Mouse (Mus musculus): ENCODE data around the gene Rps15a. TPM values are rescaled to one million over a fixed set of nuclear protein-coding genes. Genes with fewer than 3 reads are reported as not detected.

Gene Rps15a
- polyA plus RNA-seq, 1 experiment from 2014 or later: 415 TPM

DNA sequence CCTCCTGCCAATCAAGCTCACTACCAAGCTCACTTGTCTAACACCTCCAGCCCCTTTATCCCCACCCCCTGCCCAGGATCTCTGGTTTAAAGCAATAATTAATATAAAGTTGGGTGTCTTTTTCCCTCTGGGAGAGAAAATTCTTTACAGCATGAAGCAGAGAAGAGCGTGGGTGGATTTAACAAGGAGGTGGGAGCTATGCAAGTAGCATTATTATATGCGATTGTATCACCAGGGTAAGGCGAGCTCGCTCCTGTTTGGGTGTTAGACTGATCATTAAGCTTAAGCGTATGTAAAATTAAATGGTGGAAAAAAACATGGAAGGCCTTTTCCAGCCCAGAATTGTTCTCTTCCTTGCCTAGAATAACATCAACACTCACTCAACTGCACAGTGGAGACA is 48.7 kb downstream of the Rps15a start:
- ATAC-seq (ENCODE audit: insufficient number of reproducible peaks, low FRiP score): no peak
- 0 out of 2 replicates have a peak, but pooled peaks cover 2% of the 10 kb centered on the region for H3K4me1 ChIP-seq (replicated peaks)
- WGBS: 91% methylated on average over 5 of the region's 5 CpGs
- H3K27ac ChIP-seq (ENCODE audit: poor library complexity, severe bottlenecking): no peak overlapping the region
- no peak overlapping the region for H3K4me2 ChIP-seq
- no peaks in the 10 kb centered on the region for H3K27me3 ChIP-seq (replicated peaks)
- no peaks in the 10 kb centered on the region for H3K9me3 ChIP-seq (replicated peaks)
- H3K36me3 ChIP-seq: no peaks in the 10 kb centered on the region
- H3K9ac ChIP-seq: no peak overlapping the region
- no peak overlapping the region for H3K4me3 ChIP-seq

DNA sequence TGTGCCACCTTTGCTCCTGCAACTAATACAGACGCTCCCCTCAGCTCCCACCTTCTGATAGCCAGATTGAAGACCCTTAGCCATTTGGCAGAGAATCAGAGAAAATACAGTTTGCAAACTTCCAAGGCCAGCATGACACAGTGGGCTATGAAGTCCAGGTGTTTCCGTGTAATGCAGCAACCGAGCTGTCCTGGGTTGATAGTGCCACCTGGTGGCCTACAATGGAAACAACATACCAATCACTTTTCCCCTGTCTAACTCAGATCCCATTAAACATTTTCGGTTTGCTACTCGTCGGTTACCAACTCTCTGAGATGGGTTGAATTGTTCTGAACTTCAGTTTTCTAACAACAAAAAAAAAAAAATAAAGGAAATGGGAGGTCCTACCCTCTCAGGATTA is 59.7 kb downstream of the Rps15a start:
- no peak for ATAC-seq (ENCODE audit: insufficient number of reproducible peaks, low FRiP score)
- Histone ChIP-seq H3K9me3 (replicated peaks) (peaks cover 9% of the 10 kb centered on the region), H3K27ac (ENCODE audit: poor library complexity, severe bottlenecking) (no peak overlapping the region), H3K4me2 (no peak overlapping the region), H3K27me3 (replicated peaks) (no peaks in the 10 kb centered on the region), H3K4me3 (no peak overlapping the region), H3K9ac (no peak overlapping the region), H3K36me3 (no peaks in the 10 kb centered on the region), H3K4me1 (replicated peaks) (no peaks in the 10 kb centered on the region)
- WGBS: 71% methylated on average over 6 of the region's 6 CpGs

Other genes with a start within 250 kb of the Rps15a start
- 369 and 385 TPM in 2 replicates for gene Arl6ip1, start 13.5 kb upstream of the Rps15a start, polyA plus RNA-seq (2016; fragmentation: Nextera tagmentation; extraction: Ambion mirVana)
- 15.0 and 15.6 TPM in 2 replicates for gene Smg1, start 127.5 kb upstream of the Rps15a start, polyA plus RNA-seq (2016; fragmentation: Nextera tagmentation; extraction: Ambion mirVana)

Data from heart, embryonic 12.5 days (tissue).